Mouse (Mus musculus) heart, adult 2 months (tissue): ENCODE results near the gene Atp11a. TPM values are rescaled to one million over a fixed set of nuclear protein-coding genes. Genes with fewer than 3 reads are reported as not detected.

Source experiments
- DNase-seq, 2 experiments: peaks; one replicate each; pipeline ENCODE4 v3.0.0; 2021
- H3K27ac ChIP-seq: fragments of 200-600 bp; 2 replicates; pipeline ENCODE4 v1.8.1; 2022
- H3K27me3 ChIP-seq: fragments of 200-500 bp; 2 replicates; pipeline ENCODE4 v1.6.1; 2012; ENCODE audit warnings: mild to moderate bottlenecking, low read length, inconsistent platforms, mixed read lengths; ENCODE audit not compliant: control insufficient read depth, insufficient read depth
- H3K36me3 ChIP-seq: fragments of 200-500 bp; 2 replicates; pipeline ENCODE4 v1.6.1; 2012; ENCODE audit warnings: low read length, inconsistent platforms; ENCODE audit not compliant: control insufficient read depth, insufficient read depth
- H3K4me1 ChIP-seq: fragments of 200-500 bp; 2 replicates; pipeline ENCODE4 v1.6.1; 2011; ENCODE audit warnings: low read length; ENCODE audit not compliant: control insufficient read depth, insufficient read depth
- H3K4me3 ChIP-seq: fragments of 200-600 bp; 2 replicates; pipeline ENCODE4 v1.8.1; 2022
- H3K79me2 ChIP-seq: fragments of 200-500 bp; replicated peaks from 2 replicates; pipeline ENCODE4 v1.6.1; 2012; ENCODE audit warnings: mild to moderate bottlenecking, inconsistent platforms, low read length, moderate library complexity, mixed read lengths; ENCODE audit not compliant: control insufficient read depth, insufficient read depth
- H3K9ac ChIP-seq: fragments of 200-500 bp; 2 replicates; pipeline ENCODE4 v1.6.1; 2012; ENCODE audit warnings: low read depth, mild to moderate bottlenecking, control low read depth, inconsistent platforms, low read length, mixed read lengths
- CTCF ChIP-seq: fragments of 200-600 bp; IDR thresholded peaks from 2 replicates; pipeline ENCODE4 v1.8.1; 2022; ENCODE audit warnings: antibody characterized with exemption, mild to moderate bottlenecking, moderate library complexity
- EP300 ChIP-seq: fragments of 200-500 bp; IDR thresholded peaks from 2 replicates; pipeline ENCODE4 v1.6.1; 2011; ENCODE audit warnings: low read depth, low read length, control low read depth; ENCODE audit not compliant: insufficient read depth
- POLR2A ChIP-seq: fragments of 200-500 bp; IDR thresholded peaks from 2 replicates; pipeline ENCODE4 v1.6.1; 2011; ENCODE audit warnings: mild to moderate bottlenecking, low read depth, low read length, control low read depth; ENCODE audit not compliant: insufficient read depth
- WGBS: fragments of 180-500 bp; shearing (Covaris S2); methylation state at CpG from one replicate; pipeline ENCODE4 v1.1.7; 2018; 5-methylcytosine and 5-hydroxymethylcytosine counted together
- intact Hi-C: fragments of 180-260 bp; cut with DNase I; formaldehyde crosslinking; loops from one replicate; pipeline ENCODE4 v1.15.1; 2025
- polyA plus RNA-seq: library from polyadenylated mRNA; depleted of rRNA; stranded (reverse); fragments of >200 nt; gene quantifications from 2 replicates; pipeline ENCODE4 v1.2.3, GENCODE M21; 2012
- total RNA-seq, 2 experiments: library from RNA; stranded (reverse); gene quantifications; 2 replicates each; pipeline ENCODE4 v1.2.3; 2021

Gene Atp11a
- total and polyA plus RNA-seq, 3 experiments = 56.0 to 80.1 (median 79.5) TPM

GRCm38 (mm10) chr8:12732431-12732830 is 24.4 kb upstream of the Atp11a start:
- no peak for DNase-seq
- intact Hi-C loops = no loop called here
- Histone ChIP-seq H3K9ac (no peak overlapping the region), H3K4me1 (no peaks in the 10 kb centered on the region), H3K27me3 (no peaks in the 10 kb centered on the region), H3K4me3 (no peak overlapping the region), H3K27ac (no peak overlapping the region), H3K36me3 (no peaks in the 10 kb centered on the region), H3K79me2 (no peaks in the 10 kb centered on the region)
- 83% methylated on average over 6 of the region's 6 CpGs for WGBS
- TF ChIP-seq CTCF (no peak), POLR2A (no peak), EP300 (no peak)

GRCm38 (mm10) chr8:12739113-12739512 is 17.7 kb upstream of the Atp11a start:
- H3K27ac ChIP-seq = no peak overlapping the region
- no peaks in the 10 kb centered on the region for H3K79me2 ChIP-seq
- H3K9ac ChIP-seq = no peak overlapping the region
- H3K4me3 ChIP-seq = no peak overlapping the region
- TF ChIP-seq CTCF (no peak), EP300 (no peak), POLR2A (no peak)
- intact Hi-C loops = no loop called here
- no peaks in the 10 kb centered on the region for H3K36me3 ChIP-seq
- no peaks in the 10 kb centered on the region; the same call in 1 of the 2 replicates for H3K27me3 ChIP-seq
- H3K4me1 ChIP-seq = no peaks in the 10 kb centered on the region
- WGBS = 90% methylated on average over 9 of the region's 9 CpGs
- DNase-seq = no peak

- Histone ChIP-seq H3K36me3 (no peaks in the 10 kb centered on the region), H3K27me3 (no peaks in the 10 kb centered on the region; the same call in 1 of the 2 replicates), H3K4me3 (no peak overlapping the region), H3K79me2 (no peaks in the 10 kb centered on the region), H3K27ac (no peak overlapping the region), H3K9ac (no peak overlapping the region), H3K4me1 (no peaks in the 10 kb centered on the region)
- intact Hi-C loops = no loop called here
- WGBS = 72% methylated on average over 4 of the region's 4 CpGs
- no peak for DNase-seq
- TF ChIP-seq CTCF (no peak), EP300 (no peak)
These were observed 13.4 kb upstream of the Atp11a start for GRCm38 (mm10) chr8:12743390-12743789.

- H3K9ac ChIP-seq = no peak overlapping the region
- no peaks in the 10 kb centered on the region for H3K79me2 ChIP-seq
- no peak for DNase-seq
- H3K27ac ChIP-seq = no peak overlapping the region
- H3K4me1 ChIP-seq = no peaks in the 10 kb centered on the region
- H3K4me3 ChIP-seq = no peak overlapping the region
- no peaks in the 10 kb centered on the region for H3K36me3 ChIP-seq
- TF ChIP-seq EP300 = no peak
- no peak for TF ChIP-seq POLR2A
- TF ChIP-seq CTCF = no peak
- WGBS = 87% methylated on average over 3 of the region's 3 CpGs
- no peaks in the 10 kb centered on the region for H3K27me3 ChIP-seq
- intact Hi-C loops = no loop called here
These were observed 8.6 kb upstream of the Atp11a start for GRCm38 (mm10) chr8:12748183-12748582.

GRCm38 (mm10) chr8:12749116-12749515 is 7.7 kb upstream of the Atp11a start:
- H3K9ac ChIP-seq = no peak overlapping the region
- TF ChIP-seq POLR2A = no peak
- no peak for TF ChIP-seq EP300
- TF ChIP-seq CTCF = no peak
- intact Hi-C loops = no loop called here
- no peak overlapping the region for H3K4me3 ChIP-seq
- H3K27me3 ChIP-seq = no peaks in the 10 kb centered on the region
- H3K79me2 ChIP-seq = no peaks in the 10 kb centered on the region
- H3K27ac ChIP-seq = no peak overlapping the region
- H3K36me3 ChIP-seq = no peaks in the 10 kb centered on the region
- WGBS = 83% methylated on average over 7 of the region's 7 CpGs
- H3K4me1 ChIP-seq = no peaks in the 10 kb centered on the region
- DNase-seq = no peak

- no peak overlapping the region for H3K4me3 ChIP-seq
- H3K9ac ChIP-seq = no peak overlapping the region
- intact Hi-C loops = loop anchor here (10.0 kb wide), 1 partner anchor 352 kb away; the partner anchor contains the start of genes Cul4a and Pcid2
- H3K27ac ChIP-seq = no peak overlapping the region
- no peaks in the 10 kb centered on the region for H3K4me1 ChIP-seq
- no peaks in the 10 kb centered on the region for H3K27me3 ChIP-seq
- DNase-seq = no peak
- no peak for TF ChIP-seq CTCF
- no peak for TF ChIP-seq POLR2A
- TF ChIP-seq EP300 = no peak
- 55% methylated on average over 6 of the region's 6 CpGs for WGBS
- no peaks in the 10 kb centered on the region for H3K79me2 ChIP-seq
- no peaks in the 10 kb centered on the region for H3K36me3 ChIP-seq
These were observed 3.8 kb upstream of the Atp11a start for GRCm38 (mm10) chr8:12753054-12753453.
